Mouse (Mus musculus): ENCODE results near the gene Pebp1.
"Not testable (repeated sequence)": the region's sequence is repeated elsewhere in the genome, so short reads cannot be mapped to it uniquely, and the experiment has no call there.

Pebp1 gene

DNA sequence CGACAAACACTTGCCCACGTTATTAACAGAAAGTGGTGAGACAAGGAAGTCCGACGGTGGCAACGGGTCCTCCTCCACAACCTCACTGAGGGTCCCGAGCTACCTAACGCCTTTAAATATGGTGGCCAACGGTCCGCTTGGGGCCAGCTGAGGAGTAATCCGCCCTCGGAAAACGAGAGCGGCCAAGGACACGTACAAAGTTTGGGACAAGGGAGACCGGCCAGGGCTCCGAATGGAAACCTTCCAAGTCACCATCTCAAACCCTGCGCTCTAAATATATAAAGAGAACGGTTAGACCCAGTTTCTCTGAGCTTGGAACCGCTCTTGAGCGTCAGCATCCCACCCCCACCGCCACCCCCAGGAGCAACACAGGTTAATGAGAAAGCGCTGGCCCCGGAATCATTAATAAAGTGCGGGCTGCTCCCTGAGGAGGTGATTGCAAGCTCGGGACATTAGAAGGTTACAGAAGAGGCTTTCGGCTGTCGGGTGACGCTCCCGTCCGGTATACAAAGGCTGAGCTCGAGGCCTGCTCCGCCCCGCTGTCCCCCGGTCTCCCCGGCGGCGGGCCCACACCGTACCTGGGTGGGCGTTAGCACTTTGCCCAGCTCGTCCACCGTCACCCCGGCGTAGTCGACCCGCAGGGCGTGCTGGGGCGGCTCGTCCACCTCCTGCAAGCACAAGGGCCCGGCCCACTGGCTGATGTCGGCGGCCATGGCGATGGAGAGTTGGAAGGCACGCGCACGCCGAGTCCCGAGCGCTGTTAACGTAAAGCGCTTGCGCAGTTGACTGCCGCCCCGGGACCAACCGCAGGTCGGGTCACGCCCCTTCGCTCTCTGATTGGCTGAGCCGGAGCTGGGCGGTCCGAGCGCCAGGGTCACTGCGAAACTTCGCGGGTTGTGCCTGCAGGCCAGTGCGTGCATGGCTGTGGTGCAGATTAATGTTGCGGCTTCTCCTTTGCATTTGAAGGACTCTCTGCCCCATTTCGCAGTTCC lies at the start of gene Pebp1:
Pebp1 (minus strand) TSS at position 795 of the 992 bp plus-strand sequence.
- peak; percentile 97 for DNase-seq

DNA sequence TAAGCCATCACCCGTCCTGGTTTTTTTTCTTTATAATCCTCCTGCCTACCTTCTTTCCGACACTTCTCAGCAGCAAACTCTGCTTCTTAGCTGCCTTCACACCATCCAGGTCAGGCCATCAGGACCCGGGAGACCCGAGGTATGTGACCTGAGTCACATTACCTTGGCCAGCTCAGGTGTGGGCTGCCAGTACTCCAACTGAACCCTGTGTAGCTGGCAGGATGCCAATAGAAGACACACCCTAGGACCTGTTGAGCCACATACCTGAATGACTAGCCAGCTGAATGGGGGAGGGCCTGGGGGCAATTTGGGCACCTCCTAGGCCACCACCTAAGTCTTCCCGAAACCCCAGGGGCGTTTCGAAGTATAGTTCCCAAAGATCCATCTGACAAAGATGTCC lies 43.0 kb upstream of the Pebp1 start:
- DNase-seq = no peak

DNA sequence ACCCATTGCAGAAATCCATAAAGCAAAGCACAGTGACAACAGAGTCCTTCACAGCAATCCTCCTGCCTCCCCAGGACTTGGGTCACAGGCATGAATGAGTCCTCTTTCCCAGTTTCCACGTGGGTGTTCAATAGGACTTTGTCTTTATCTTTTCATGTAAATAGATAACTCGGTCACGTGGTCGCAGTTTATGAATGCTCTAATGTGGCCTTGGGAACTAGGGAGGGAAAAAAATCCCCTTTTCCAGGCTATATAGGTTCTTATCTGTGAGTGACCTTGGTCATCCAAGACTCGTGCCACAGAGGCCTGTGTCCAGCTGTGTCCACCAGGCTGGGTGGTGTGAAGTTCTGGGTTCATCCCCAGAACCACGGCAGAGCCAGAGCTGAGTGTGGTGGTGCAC lies 39.0 kb upstream of the Pebp1 start:
- DNase-seq = no peak

DNA sequence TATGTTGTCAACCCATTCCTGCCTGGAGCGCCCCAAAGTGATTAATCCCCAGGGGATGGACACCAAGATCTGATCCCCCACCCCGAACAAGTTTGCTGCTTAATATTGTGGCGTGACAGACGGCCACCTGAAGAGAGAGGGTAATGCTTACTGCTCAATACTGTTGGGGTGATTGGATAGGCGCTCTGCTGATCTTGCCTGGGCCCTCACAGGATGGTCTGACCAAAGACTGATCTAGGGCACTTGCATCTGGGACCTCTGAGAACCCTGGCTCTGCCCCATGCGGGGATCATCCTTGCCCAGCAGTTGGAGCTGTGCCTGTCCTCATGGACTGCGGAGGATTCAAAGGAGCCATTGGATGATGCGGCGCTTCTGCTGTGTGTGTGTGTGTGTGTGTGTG lies 36.3 kb upstream of the Pebp1 start:
- no peak for DNase-seq

DNA sequence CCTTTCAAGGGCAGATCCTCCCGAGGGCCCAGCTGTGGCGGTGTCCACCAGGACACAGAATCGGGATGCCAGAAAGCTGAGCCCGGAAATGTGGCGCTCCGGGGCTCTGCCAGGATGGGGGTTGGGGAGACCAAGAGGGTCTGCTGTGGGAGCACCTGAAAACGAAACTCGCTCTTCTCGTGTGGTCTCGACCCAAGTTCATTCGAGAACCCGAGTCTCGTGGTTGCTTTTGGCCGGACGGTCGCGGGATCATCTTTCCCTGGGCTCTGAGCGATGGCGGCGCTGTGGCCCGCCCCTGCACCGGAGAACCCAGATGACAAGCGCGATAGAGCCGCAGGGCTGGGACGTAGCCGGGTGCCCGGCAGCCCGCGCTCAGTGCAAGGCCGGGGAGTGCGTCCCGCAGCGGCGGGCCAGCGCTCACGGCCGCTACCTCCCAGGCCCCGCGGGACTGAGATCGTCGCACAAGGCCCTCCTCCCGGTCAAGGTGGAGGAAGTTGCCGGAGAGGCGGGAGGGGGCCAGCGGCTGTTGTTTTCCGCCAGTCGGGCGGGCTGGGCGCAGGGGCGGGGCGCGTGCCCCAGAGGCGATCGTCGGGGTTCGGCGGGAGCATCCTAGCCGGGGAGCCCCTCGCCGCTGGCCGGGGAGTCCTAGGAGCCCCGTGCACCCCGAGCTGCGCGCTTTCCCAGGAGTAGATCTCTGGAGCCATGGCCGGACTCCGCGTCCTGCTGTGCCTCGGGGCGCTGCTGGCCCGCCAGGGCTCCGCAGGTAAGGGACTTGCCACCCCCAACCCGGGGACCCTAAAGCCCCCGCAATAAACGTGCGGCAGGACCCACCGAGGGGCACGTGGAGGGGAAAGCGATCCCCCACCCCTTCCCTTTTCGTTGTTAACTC lies 31.6 kb upstream of the Pebp1 start, which contains the start of gene Vsig10:
Vsig10 (plus strand) TSS at position 343 of the 889 bp plus-strand sequence.
- peak; percentile 73 for DNase-seq

DNA sequence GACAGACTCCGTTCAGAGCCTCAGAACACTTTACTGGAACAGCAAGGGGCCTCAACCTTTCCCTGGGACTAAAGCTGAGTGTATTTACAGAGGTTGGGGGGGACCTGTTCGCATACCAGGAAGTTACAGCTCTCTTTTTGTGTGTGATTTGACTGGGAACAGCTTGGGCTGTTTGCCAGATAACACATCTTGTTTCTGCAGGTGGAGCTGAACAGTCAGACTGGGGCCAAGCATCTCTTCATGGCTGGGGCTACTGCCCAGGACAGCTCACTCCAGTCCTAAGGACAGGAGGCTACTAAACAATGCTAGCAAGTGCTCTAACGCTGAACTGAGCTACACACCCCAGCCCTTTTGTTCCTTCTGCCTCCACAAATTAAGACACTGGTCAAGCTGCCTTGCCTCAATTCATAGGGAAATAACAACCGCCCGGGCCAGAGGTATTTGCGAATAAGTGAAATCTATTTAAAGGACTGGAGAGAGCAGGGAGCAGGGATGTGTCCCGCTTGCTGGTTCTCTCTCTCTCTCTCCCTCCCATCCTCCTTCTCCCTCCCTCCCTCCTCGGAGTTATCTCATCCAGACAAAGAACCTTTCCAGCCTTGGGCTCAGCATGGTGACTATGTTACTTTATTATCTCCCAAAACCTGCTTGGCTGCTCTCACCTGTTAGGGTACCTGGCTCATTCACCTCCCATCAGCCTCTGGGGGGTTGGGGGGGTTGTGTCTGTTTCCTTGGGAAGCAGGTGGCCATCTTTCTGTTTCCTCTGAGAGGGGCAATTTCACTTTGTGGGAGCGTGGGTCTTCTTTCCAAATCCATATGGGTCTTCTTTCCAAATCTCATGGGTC lies 27.4 kb upstream of the Pebp1 start:
- no peak for DNase-seq

DNA sequence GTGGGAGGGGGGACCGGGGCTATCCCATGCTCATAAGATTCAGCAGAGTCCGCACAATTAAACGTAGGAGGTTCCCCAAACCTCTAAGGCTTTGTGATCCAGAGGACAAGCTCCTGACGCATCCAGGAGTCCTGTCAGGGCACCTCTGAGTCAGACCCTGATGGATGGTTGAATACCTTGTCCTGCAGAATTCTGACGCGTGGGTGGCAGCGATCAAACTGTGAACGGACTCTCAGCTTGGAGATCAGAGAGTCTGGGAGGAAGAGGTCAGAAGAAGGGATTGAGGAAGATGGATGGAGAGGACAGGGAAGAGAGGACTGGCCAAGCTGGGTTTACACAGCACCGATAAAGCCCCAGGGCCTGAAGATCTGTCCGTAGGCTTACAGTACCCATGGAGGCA lies 26.5 kb upstream of the Pebp1 start:
- DNase-seq = no peak

DNA sequence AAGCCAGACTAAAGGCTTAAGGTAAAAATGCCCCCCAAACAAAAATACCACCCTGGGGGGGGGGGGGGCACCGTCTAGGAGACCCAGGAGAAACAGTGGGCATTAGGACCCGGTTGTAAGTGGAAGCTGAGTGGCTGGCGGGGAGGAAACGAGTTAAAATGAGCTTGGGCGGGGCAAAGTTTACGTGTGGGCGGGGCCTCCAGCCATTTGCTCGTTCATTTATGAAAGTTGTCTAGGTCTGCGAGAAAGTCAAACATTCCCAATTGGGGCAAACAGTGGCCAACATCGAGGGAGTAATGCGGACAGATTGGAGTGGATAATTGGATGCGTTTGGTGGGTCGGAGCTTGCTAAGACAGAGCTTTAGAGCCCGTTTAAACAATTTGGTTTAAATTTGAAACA lies 26.0 kb upstream of the Pebp1 start:
- peak; percentile 43 for DNase-seq

DNA sequence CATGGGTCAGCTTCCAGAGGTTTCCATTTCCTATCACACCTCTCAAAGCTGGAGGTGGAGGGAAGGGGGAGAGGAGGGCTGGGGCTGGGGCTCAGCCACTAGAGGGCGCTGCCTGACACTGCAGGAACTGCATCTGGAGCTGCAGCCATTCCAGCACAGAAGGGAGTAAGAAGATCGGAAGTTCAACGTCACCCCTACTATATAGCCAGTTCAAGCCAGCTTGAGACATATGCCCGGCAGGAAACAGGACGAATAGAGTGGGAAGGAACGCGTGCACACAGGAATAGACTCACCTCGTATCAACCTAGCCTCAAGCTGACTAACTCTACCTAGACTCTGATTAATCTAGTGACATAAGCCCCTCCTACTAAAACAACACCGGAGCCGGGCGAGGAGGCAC lies 20.3 kb upstream of the Pebp1 start:
- DNase-seq = peak; percentile 76

DNA sequence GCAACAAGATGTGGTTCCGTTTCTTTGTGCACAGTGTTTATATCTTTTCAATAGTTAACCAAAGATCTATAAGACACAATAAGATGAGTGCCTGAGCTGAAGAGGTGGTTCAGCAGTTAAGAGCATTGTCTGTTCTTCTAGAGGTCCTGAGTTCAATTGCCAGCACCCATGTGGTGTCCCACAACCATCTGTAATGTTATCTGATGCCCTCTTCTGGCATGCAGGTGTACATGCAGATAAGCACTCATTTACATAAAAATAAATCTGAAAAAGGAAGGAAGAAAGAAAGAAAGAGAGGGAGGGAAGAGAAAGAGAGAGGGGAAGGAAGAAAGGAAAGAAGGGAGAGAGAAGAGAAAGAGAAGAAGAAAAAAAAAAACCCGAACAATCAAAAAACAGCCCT lies 19.4 kb upstream of the Pebp1 start:
- no peak for DNase-seq

DNA sequence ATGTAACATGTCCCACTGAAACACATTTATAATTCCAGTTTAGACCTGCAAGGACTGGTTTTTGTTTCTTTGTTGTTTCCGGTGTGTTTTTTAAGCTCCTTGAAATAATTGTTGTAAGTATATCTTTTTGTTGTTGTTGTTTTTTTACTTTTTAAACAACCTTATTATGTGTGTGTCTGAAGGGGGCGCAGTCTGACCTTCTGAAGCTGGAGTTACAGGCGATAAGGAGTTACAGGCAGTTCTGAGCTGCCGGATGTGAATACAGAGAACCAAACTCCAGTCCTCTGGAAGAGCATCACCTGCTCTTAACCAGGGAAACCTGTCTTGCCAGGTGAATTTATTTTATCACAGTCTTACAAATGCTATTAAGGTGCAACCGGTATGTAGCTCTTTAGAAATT lies 18.3 kb upstream of the Pebp1 start:
- no peak for DNase-seq

DNA sequence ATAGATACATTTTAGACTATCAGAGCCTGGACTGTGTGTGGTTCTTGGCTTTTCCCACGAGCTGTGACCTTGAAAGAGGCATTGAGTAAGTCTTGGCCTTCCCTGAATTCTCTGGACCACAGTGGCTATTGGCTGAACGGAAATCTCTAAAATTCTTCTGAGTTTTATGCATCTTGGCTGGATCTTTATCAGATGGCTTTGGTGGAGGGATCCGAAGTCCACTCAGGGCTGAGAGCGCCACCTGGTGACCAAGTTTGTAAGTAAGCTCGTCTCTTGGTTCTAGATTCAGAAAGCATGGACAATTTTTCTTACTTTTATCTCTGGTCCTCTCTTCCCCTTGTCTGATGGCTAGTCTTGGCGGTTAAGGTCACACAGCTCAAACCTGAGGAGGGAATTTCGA lies 17.5 kb upstream of the Pebp1 start:
- DNase-seq = peak; percentile 78

DNA sequence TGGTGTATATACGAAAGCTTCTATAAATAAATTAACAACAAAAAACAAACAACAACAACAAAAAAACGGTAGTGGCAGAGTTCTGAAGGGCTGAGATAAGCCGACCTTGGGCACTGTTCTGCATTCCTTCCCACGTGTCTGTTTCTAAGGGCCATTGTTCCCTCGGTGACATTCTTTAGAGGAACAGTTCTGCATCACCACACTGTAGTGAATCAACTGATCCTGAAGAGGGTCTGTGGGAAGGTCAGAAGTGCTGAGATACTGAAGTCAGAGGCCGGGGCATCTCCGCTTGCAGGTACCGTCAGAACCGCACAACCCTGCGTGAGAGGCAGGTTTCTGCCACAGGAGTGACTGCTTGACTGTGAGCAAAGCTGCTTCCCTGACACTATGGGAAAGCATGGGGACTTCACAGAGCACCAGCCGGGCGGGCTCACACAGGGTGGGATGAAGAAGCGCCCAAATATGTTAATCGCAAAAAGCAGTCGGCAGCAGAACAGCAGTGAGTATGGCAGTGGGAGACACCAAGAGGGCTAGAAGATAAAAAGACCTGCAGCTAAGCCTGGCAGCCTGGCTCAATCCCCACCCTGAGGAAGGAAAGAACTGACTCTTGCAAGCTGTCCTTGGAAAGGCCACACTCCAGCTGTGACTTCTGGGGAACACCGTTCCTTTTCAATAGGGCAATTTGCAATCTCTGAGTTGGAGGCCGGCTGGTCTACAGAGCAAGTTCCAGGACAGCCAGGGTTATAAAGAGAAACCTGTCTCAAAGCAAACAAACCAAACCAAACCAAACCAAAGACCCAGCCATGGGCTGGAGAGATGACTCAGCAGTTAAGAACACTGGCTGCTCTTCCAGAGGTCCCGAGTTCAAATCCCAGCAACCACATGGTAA lies 16.5 kb upstream of the Pebp1 start:
- no peak for DNase-seq

DNA sequence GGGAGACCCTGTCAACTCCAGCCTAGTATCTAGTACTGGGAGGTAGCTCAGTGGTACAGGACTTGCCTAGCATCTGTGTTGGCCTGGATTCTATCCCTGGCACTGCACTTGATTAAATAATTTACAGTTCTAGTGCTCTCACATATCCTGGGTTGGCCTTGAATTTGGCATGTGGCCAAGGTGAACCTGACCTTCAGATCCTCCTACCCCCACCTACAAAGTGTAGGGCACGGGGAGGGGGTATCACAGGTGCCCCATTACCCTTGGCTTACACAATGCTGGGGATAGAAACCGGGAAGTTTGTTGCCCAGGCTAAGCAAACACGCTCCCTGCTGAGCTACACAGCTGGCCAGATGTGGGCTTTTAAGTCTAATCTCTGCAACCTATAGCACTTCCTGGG lies 15.5 kb upstream of the Pebp1 start:
- DNase-seq = no peak

DNA sequence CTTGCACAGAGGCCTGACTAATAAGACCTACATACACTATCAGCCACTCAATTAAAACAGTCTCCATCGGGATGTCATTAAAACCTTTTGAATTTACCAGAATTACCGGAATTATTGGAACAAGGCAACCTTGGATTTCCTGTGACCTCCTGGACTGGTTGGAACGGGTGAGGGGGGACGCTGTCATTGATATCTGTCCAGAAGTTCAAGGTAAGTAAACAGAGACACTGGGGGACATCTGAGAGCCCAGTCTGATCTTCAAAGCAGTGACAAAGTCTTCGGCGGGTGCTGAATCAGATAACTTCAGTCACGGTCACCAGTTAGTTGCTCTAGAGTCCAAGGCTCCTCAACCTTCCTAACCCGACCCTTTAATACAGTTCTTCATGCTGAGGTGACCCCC lies 7.6 kb upstream of the Pebp1 start:
- no peak for DNase-seq

DNA sequence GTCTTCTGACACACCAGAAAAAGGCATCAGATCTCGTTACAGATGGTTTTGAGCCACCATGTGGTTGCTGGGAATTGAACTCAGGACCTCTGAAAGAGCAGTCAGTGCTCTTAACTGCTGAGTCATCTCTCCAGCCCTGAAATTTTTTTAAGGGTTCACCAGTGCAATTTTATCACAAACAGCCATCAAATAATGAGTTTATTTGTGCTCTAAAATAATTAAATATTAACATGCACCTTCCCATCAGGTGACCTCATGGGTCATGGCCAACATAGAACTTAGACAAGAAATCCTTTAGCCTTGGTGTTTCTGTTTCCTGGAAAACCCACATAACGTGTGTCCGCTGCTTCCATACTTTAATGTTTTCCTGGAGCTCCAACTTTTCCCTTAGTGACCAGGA lies 6.4 kb upstream of the Pebp1 start:
- not testable (repeated sequence) for DNase-seq

DNA sequence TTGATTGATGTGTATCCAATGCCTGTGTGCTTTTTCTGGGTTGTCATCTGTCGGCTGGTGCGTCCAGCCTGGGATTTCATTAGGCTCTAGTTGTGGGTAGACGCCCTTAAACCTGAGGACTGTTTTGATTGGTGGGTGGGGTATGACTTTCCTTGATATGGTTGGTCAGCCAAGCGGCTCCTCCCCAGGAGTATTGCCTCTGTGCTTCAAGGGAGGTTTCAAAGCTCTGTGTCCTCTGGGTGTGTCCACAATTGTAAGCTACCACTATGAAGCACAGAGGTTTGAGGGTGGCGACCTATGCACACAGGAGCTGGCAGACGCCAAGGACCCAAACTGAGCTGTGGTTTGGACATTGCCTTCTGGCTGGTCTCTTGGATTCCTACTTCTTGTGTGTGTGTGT lies 5.1 kb upstream of the Pebp1 start:
- no peak for DNase-seq

DNA sequence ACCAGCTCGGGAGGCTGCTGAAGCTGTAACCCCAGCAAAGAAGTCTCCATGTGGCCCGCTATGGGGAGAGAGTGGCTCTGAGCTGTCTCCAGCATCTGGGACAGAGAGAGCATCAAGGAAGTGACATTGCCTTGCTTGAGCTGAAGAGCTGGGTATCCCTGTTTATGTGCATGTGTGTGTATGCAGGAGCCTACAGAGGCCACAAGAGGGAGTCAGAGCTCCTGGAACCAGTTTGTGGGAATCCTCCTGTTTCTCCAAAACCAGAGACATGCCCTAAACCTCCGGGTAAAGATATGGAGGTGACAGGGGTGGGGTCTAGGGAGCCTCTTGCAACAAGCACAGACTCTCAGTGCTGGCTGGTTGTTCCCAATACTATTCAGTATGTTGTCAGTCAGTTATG lies 3.9 kb upstream of the Pebp1 start:
- DNase-seq = no peak

DNA sequence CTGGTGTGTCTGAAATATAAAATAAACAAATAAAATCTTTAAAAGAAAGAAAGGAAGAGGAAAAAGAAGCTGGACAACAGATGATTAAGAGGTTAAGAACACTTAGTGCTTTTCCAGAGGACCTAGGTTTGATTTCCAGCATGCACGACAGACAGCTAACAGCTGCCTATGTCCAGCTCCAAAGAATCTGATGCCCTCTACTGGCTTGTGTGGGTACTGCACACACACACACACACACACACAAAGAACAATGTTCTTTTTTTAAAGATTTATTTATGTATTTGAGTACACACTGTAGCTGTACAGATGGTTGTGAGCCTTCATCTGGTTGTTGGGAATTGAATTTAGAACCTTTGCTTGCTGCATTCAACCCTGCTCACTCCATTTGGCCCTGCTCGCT lies 2.7 kb upstream of the Pebp1 start:
- no peak for DNase-seq

DNA sequence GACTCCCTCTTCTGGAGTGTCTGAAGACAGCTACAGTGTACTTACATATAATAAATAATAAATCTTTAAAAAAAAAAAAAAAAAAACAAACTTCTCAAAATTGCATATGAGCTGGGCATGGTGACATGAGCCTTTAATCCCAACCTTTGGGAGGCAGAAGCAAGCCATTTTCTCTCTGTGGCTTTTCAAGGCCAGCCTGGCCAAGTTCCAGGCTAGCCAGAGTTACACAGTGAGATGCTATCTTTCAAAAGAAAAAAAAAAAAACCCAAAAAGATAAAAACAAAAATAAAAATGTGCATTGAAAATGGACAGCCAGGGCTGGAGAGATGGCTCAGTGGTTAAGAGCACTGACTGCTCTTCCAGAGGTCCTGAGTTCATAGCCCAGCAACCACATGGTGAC lies 2.2 kb upstream of the Pebp1 start:
- DNase-seq = no peak

DNA sequence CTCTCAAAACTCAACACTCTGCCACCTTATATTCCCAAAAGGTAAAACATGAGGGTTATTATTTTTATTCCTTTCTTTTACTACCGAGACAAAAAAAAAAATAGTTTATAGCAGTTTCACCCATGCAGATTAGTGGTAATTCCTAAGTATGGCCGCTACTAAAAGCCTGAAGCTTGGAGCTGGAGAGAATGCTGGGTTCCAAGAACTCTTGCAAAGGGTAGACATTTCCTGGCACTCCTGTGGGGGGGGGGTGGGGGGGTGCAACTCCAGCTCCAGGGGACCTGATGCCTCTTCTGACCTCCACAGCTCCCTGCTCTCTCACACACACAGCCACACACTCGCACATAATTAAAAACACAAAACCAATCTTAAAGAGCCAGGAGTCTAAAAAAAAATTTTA lies 1.1 kb downstream of the Pebp1 start:
- no peak for DNase-seq

DNA sequence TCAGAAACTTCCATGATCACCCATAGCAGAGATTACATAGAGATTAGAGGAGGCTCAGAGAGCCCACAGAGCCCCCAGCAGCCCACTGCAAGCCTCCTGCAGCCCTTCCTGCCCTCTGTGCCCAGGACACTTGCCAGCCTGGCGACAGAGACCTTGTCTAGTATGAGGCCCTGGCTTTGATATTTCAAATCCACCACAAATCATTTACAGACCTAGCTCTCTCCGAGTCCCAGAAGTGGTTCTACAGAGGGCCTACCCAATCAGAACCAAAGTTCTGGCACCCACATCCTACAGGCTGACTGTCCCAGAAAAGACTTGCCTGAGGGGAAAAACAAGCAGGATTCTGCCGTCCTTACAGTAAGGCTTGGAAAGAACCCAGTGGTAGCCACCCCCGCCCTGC lies 2.2 kb downstream of the Pebp1 start:
- no peak for DNase-seq
